Mouse (Mus musculus): ENCODE data around the gene Gria1. TPM values are rescaled to one million over a fixed set of nuclear protein-coding genes. Genes with fewer than 3 reads are reported as not detected.

Gene Gria1
- 0.06 and 0.07 TPM in 2 replicates for polyA plus RNA-seq (2015; fragmentation: Nextera tagmentation; extraction: Ambion mirVana)

DNA sequence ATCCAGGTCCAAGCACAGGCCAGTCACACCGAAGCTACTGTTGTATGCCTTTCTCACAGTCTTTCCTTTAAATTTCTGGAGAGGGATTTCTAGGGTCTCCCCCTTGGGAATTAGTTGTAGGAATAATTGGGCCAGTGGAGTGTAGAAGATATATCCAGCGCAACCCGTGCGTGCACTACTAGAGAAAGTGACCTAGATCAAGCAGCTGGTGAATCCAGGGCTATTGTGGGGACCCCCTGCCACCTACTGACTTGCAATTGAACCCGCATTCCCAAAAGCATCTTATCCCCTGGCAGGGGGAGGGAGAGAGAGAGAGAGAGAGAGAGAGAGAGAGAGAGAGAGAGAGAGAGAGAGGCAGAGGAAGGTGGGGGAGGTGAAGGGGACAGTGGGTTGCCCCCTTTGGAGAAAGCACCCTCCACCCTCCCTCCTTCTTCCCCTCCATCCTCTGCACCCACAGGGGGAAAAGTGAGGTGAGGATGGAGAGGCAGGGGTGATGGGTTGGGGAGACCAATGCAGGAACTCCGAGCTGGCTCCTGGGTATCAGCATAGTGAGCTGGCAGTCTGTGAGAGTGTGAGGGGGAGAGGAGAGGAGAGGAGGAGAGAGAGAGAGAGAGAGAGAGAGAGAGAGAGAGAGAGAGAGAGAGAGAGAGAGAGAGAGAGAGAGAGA is at the start of gene Gria1:
Gene Gria1, plus strand, starts transcription at position 364 of the 667 bp plus-strand sequence.

